Mouse (Mus musculus): ENCODE measurements around the gene Slpi. TPM values are rescaled to one million over a fixed set of nuclear protein-coding genes. Genes with fewer than 3 reads are reported as not detected.

The Slpi gene
- total and polyA plus RNA-seq, 3 experiments: not detected

- no peaks in the 10 kb centered on the region for H3K9me3 ChIP-seq (replicated peaks; ENCODE audit: insufficient read depth, low read length)
These were observed 48.8 kb upstream of the Slpi start for GRCm38 (mm10) chr2:164437710-164438109.

GRCm38 (mm10) chr2:164436961-164437360, 48.1 kb upstream of the Slpi start:
- Histone ChIP-seq H3K36me3 (ENCODE audit: control insufficient read depth in 1 of 2, insufficient read depth in 2 of 2, low read length in 2 of 2) (no peaks in the 10 kb centered on the region), H3K79me2 (ENCODE audit: control insufficient read depth, insufficient read depth, low read length, poor library complexity) (no peaks in the 10 kb centered on the region), H3K4me3 (ENCODE audit: control insufficient read depth in 1 of 2, insufficient read depth in 1 of 2, low read depth in 2 of 2, low read length in 2 of 2) (no peak overlapping the region), H3K9ac (ENCODE audit: control insufficient read depth, low read depth, low read length, poor library complexity, severe bottlenecking) (no peak overlapping the region), H3K27me3 (ENCODE audit: control insufficient read depth in 1 of 2, insufficient read depth in 2 of 2, low read length in 2 of 2) (peaks cover 11 to 21% of the 10 kb centered on the region in 2 experiments), H3K27ac (ENCODE audit: control insufficient read depth, low read depth, low read length) (no peak overlapping the region), H3K4me1 (ENCODE audit: control insufficient read depth in 1 of 2, insufficient read depth in 2 of 2, low read length in 2 of 2) (no peaks in the 10 kb centered on the region), H3K9me3 (replicated peaks; ENCODE audit: insufficient read depth, low read length) (no peaks in the 10 kb centered on the region)
- TF ChIP-seq UBTF (IDR thresholded peaks at IDR 0.05; ENCODE audit: borderline replicate concordance, insufficient read depth, low read depth, low read length): no peak
- no peak for TF ChIP-seq SMC3 (IDR thresholded peaks at IDR 0.05; ENCODE audit: low read depth, low read length)
- TF ChIP-seq SIN3A (IDR thresholded peaks at IDR 0.05; ENCODE audit: low read length): no peak
- no peak for TF ChIP-seq E2F4 (IDR thresholded peaks at IDR 0.05; ENCODE audit: borderline replicate concordance, low read depth, low read length)
- no peak for TF ChIP-seq TCF12 (IDR thresholded peaks at IDR 0.05; ENCODE audit: low read depth, low read length)
- TF ChIP-seq ELF1 (IDR thresholded peaks at IDR 0.05; ENCODE audit: low read depth, low read length): no peak
- TF ChIP-seq BHLHE40 (IDR thresholded peaks at IDR 0.05; ENCODE audit: borderline replicate concordance, low read depth, low read length): no peak
- no peak for TF ChIP-seq ETS1 (IDR thresholded peaks at IDR 0.05; ENCODE audit: low read depth, low read length)
- no peak for TF ChIP-seq USF1 (IDR thresholded peaks at IDR 0.05; ENCODE audit: low read depth, low read length)
- TF ChIP-seq MAX (IDR thresholded peaks at IDR 0.05; ENCODE audit: low read length): no peak
- no peak for TF ChIP-seq NELFE (IDR thresholded peaks at IDR 0.05; ENCODE audit: low read depth, low read length)
- no peak for TF ChIP-seq MXI1 (IDR thresholded peaks at IDR 0.05; ENCODE audit: low read depth, low read length)
- TF ChIP-seq ZKSCAN1 (IDR thresholded peaks at IDR 0.05; ENCODE audit: low read depth, low read length): no peak
- no peak for TF ChIP-seq KAT2A (conservative IDR thresholded peaks at IDR 0.05; ENCODE audit: low read depth, low read length)
- TF ChIP-seq POLR2AphosphoS5 (IDR thresholded peaks at IDR 0.05; ENCODE audit: borderline replicate concordance, low read depth, low read length): no peak
- no peak for TF ChIP-seq ZNF384 (IDR thresholded peaks at IDR 0.05; ENCODE audit: low read depth, low read length)
- no peak for TF ChIP-seq GATA1 (IDR thresholded peaks at IDR 0.05; ENCODE audit: low read depth, low read length)
- DNase-seq (ENCODE audit: low read depth, low spot score): no peak

More at GRCm38 (mm10) chr2:164437710-164438109, 48.8 kb upstream of the Slpi start:
- no peak overlapping the region for H3K9ac ChIP-seq (ENCODE audit: control insufficient read depth, low read depth, low read length, poor library complexity, severe bottlenecking)
- H3K27me3 ChIP-seq (ENCODE audit: control insufficient read depth in 1 of 2, insufficient read depth in 2 of 2, low read length in 2 of 2): peaks cover 11 to 21% of the 10 kb centered on the region in 2 experiments
- no peak for TF ChIP-seq SMC3 (IDR thresholded peaks at IDR 0.05; ENCODE audit: low read depth, low read length)
- TF ChIP-seq TBP (IDR thresholded peaks at IDR 0.05; ENCODE audit: low read depth, low read length): no peak
- TF ChIP-seq POLR2AphosphoS5 (IDR thresholded peaks at IDR 0.05; ENCODE audit: borderline replicate concordance, low read depth, low read length): no peak
- TF ChIP-seq SIN3A (IDR thresholded peaks at IDR 0.05; ENCODE audit: low read length): no peak
- TF ChIP-seq E2F4 (IDR thresholded peaks at IDR 0.05; ENCODE audit: borderline replicate concordance, low read depth, low read length): no peak
- TF ChIP-seq EP300 (IDR thresholded peaks at IDR 0.05; ENCODE audit: low read depth in 1 of 2, low read length in 2 of 2): no peak
- TF ChIP-seq CTCF (IDR thresholded peaks at IDR 0.05 in 2 of 3, conservative IDR thresholded peaks at IDR 0.05 in 1 of 3; ENCODE audit: control insufficient read depth in 1 of 3, insufficient read depth in 1 of 3, low read depth in 2 of 3, low read length in 3 of 3, poor library complexity in 1 of 3, severe bottlenecking in 1 of 3): no peak
- no peak for TF ChIP-seq GATA1 (IDR thresholded peaks at IDR 0.05; ENCODE audit: low read depth, low read length)
- TF ChIP-seq ZMIZ1 (IDR thresholded peaks at IDR 0.05; ENCODE audit: low read depth, low read length): no peak
- TF ChIP-seq HCFC1 (IDR thresholded peaks at IDR 0.05; ENCODE audit: low read depth, low read length): no peak
- H3K27ac ChIP-seq (ENCODE audit: control insufficient read depth, low read depth, low read length): no peak overlapping the region
- H3K4me1 ChIP-seq (ENCODE audit: control insufficient read depth in 1 of 2, insufficient read depth in 2 of 2, low read length in 2 of 2): no peaks in the 10 kb centered on the region
- H3K36me3 ChIP-seq (ENCODE audit: control insufficient read depth in 1 of 2, insufficient read depth in 2 of 2, low read length in 2 of 2): no peaks in the 10 kb centered on the region
- no peak overlapping the region for H3K4me3 ChIP-seq (ENCODE audit: control insufficient read depth in 1 of 2, insufficient read depth in 1 of 2, low read depth in 2 of 2, low read length in 2 of 2)
- DNase-seq (ENCODE audit: low read depth, low spot score): no peak
- no peaks in the 10 kb centered on the region for H3K79me2 ChIP-seq (ENCODE audit: control insufficient read depth, insufficient read depth, low read length, poor library complexity)

Measured in MEL (cell line).